Mouse (Mus musculus) bone marrow, adult 2 months (tissue): Measurements from ENCODE around the gene Glrp1. TPM values are rescaled to one million over a fixed set of nuclear protein-coding genes. Genes with fewer than 3 reads are reported as not detected.

ENCODE experiments used
- H3K27ac ChIP-seq: fragments of 200-500 bp; 2 replicates; pipeline ENCODE4 v1.5.1; 2012; ENCODE audit warnings: low read depth, mild to moderate bottlenecking, control low read depth, inconsistent platforms, low read length; ENCODE audit not compliant: control insufficient read depth, poor library complexity, insufficient read depth
- H3K4me1 ChIP-seq: fragments of 200-500 bp; 2 replicates; pipeline ENCODE4 v1.6.1; 2011; ENCODE audit warnings: low read length; ENCODE audit not compliant: control insufficient read depth, insufficient read depth
- H3K4me3 ChIP-seq: fragments of 200-500 bp; replicated peaks from 2 replicates; pipeline ENCODE3; 2011; ENCODE audit warnings: mild to moderate bottlenecking, low read depth, low read length, control low read depth; ENCODE audit not compliant: control insufficient read depth
- CTCF ChIP-seq: fragments of 200-500 bp; IDR thresholded peaks from 2 replicates; pipeline ENCODE4 v1.5.1; 2011; ENCODE audit warnings: low read length, control low read depth; ENCODE audit not compliant: control insufficient read depth, insufficient read depth
- POLR2A ChIP-seq: fragments of 200-500 bp; IDR thresholded peaks from 2 replicates; pipeline ENCODE4 v1.6.1; 2011; ENCODE audit warnings: low read depth, mild to moderate bottlenecking, control low read depth, low read length, borderline replicate concordance; ENCODE audit not compliant: control insufficient read depth
- WGBS: fragments of 180-500 bp; shearing (Covaris S2); methylation state at CpG from one replicate; pipeline ENCODE4 v1.1.7; 2018; 5-methylcytosine and 5-hydroxymethylcytosine counted together
- polyA plus RNA-seq: library from polyadenylated mRNA; stranded (reverse); fragments of >200 nt; gene quantifications from 2 replicates; pipeline ENCODE4 v1.2.4, GENCODE M21; 2011; ENCODE audit warnings: low replicate concordance; ENCODE audit not compliant: missing spikeins, insufficient read depth, insufficient read length

Gene Glrp1
- polyA plus RNA-seq, 1 experiment: 2.6 TPM

GRCm38 (mm10) chr1:88506412-88506811 lies 3.5 kb downstream of the Glrp1 start:
- 76% methylated on average over 5 of the region's 5 CpGs for WGBS
- TF ChIP-seq POLR2A (no peak), CTCF (no peak)
- no peaks in the 10 kb centered on the region for H3K4me1 ChIP-seq
- no peak overlapping the region for H3K27ac ChIP-seq
- H3K4me3 ChIP-seq: no peak overlapping the region

GRCm38 (mm10) chr1:88505697-88506096 lies 4.2 kb downstream of the Glrp1 start:
- WGBS: 76% methylated on average over 6 of the region's 6 CpGs
- no peaks in the 10 kb centered on the region for H3K4me1 ChIP-seq
- TF ChIP-seq CTCF (no peak), POLR2A (no peak)
- no peak overlapping the region for H3K27ac ChIP-seq
- H3K4me3 ChIP-seq: no peak overlapping the region

- Histone ChIP-seq H3K4me3 (no peak overlapping the region), H3K27ac (no peak overlapping the region), H3K4me1 (no peaks in the 10 kb centered on the region)
- WGBS: 72% methylated on average over 7 of the region's 7 CpGs
- TF ChIP-seq POLR2A (no peak), CTCF (no peak)
These were observed 5.3 kb downstream of the Glrp1 start for GRCm38 (mm10) chr1:88504531-88504945.

- Histone ChIP-seq H3K27ac (no peak overlapping the region), H3K4me3 (no peak overlapping the region), H3K4me1 (no peaks in the 10 kb centered on the region)
- 88% methylated on average over 1 of the region's 1 CpGs for WGBS
- TF ChIP-seq POLR2A (no peak), CTCF (no peak)
These were observed 7.0 kb downstream of the Glrp1 start for GRCm38 (mm10) chr1:88502822-88503221.

GRCm38 (mm10) chr1:88499230-88499737 lies 10.6 kb downstream of the Glrp1 start:
- Histone ChIP-seq H3K4me1 (no peaks in the 10 kb centered on the region), H3K4me3 (no peak overlapping the region), H3K27ac (no peak overlapping the region)
- WGBS: 71% methylated on average over 11 of the region's 11 CpGs
- TF ChIP-seq POLR2A (no peak), CTCF (no peak)

GRCm38 (mm10) chr1:88497407-88497806 lies 12.5 kb downstream of the Glrp1 start:
- no peak overlapping the region for H3K27ac ChIP-seq
- no peaks in the 10 kb centered on the region for H3K4me1 ChIP-seq
- TF ChIP-seq CTCF (no peak), POLR2A (no peak)
- no peak overlapping the region for H3K4me3 ChIP-seq
- WGBS: 33% methylated on average over 3 of the region's 3 CpGs

- no peak for TF ChIP-seq CTCF
- TF ChIP-seq POLR2A: no peak
- H3K4me1 ChIP-seq: no peaks in the 10 kb centered on the region; the same call in 1 of the 2 replicates
- WGBS: 77% methylated on average over 3 of the region's 3 CpGs
- H3K27ac ChIP-seq: no peak overlapping the region
- H3K4me3 ChIP-seq: no peak overlapping the region
These were observed 17.5 kb downstream of the Glrp1 start for GRCm38 (mm10) chr1:88492415-88492814.

GRCm38 (mm10) chr1:88491617-88492378 lies 18.1 kb downstream of the Glrp1 start:
- no peak overlapping the region for H3K4me3 ChIP-seq
- WGBS: 46% methylated on average over 17 of the region's 17 CpGs
- no peaks in the 10 kb centered on the region; the same call in 1 of the 2 replicates for H3K4me1 ChIP-seq

GRCm38 (mm10) chr1:88490164-88490563 lies 19.7 kb downstream of the Glrp1 start:
- Histone ChIP-seq H3K4me1 (no peaks in the 10 kb centered on the region; the same call in 1 of the 2 replicates), H3K27ac (no peak overlapping the region)
- no peak for TF ChIP-seq POLR2A
- TF ChIP-seq CTCF: no peak

More at GRCm38 (mm10) chr1:88491617-88492378, 18.1 kb downstream of the Glrp1 start:
- peak overlapping the region; percentile 47 for H3K27ac ChIP-seq
- TF ChIP-seq CTCF: no peak
- TF ChIP-seq POLR2A: no peak

More at GRCm38 (mm10) chr1:88490164-88490563, 19.7 kb downstream of the Glrp1 start:
- H3K4me3 ChIP-seq: no peak overlapping the region
- WGBS: 72% methylated on average over 10 of the region's 10 CpGs
